Mouse (Mus musculus): ENCODE data around the gene Unc5c. TPM values are rescaled to one million over a fixed set of nuclear protein-coding genes. Genes with fewer than 3 reads are reported as not detected.

Unc5c gene
- polyA plus RNA-seq, 1 experiment: not detected

GRCm38 (mm10) chr3:141557072-141557471 lies 92.1 kb downstream of the Unc5c start:
- no peak for TF ChIP-seq GATA1 (IDR thresholded peaks at IDR 0.05; ENCODE audit: low read length)

- TF ChIP-seq GATA1 (IDR thresholded peaks at IDR 0.05; ENCODE audit: low read length): no peak
These were observed 110.2 kb downstream of the Unc5c start for GRCm38 (mm10) chr3:141575076-141575688.

- TF ChIP-seq GATA1 (IDR thresholded peaks at IDR 0.05; ENCODE audit: low read length): no peak
These were observed 112.4 kb downstream of the Unc5c start for GRCm38 (mm10) chr3:141577382-141577781.

GRCm38 (mm10) chr3:141581190-141581891 lies 116.3 kb downstream of the Unc5c start:
- no peak for TF ChIP-seq GATA1 (IDR thresholded peaks at IDR 0.05; ENCODE audit: low read length)

GRCm38 (mm10) chr3:141581892-141582214 lies 116.8 kb downstream of the Unc5c start:
- TF ChIP-seq GATA1 (IDR thresholded peaks at IDR 0.05; ENCODE audit: low read length): no peak

GRCm38 (mm10) chr3:141583180-141583579 lies 118.2 kb downstream of the Unc5c start:
- TF ChIP-seq GATA1 (IDR thresholded peaks at IDR 0.05; ENCODE audit: low read length): no peak

- no peak for TF ChIP-seq GATA1 (IDR thresholded peaks at IDR 0.05; ENCODE audit: low read length)
These were observed 124.5 kb downstream of the Unc5c start for GRCm38 (mm10) chr3:141589392-141590012.

- TF ChIP-seq GATA1 (IDR thresholded peaks at IDR 0.05; ENCODE audit: low read length): no peak
These were observed 128.2 kb downstream of the Unc5c start for GRCm38 (mm10) chr3:141593249-141593648.

- TF ChIP-seq GATA1 (IDR thresholded peaks at IDR 0.05; ENCODE audit: low read length): no peak
These were observed 129.1 kb downstream of the Unc5c start for GRCm38 (mm10) chr3:141594120-141594519.

- TF ChIP-seq GATA1 (IDR thresholded peaks at IDR 0.05; ENCODE audit: low read length): no peak
These were observed 130.1 kb downstream of the Unc5c start for GRCm38 (mm10) chr3:141595073-141595472.

GRCm38 (mm10) chr3:141596461-141596860 lies 131.4 kb downstream of the Unc5c start:
- TF ChIP-seq GATA1 (IDR thresholded peaks at IDR 0.05; ENCODE audit: low read length): no peak

GRCm38 (mm10) chr3:141596881-141597280 lies 131.9 kb downstream of the Unc5c start:
- no peak for TF ChIP-seq GATA1 (IDR thresholded peaks at IDR 0.05; ENCODE audit: low read length)

GRCm38 (mm10) chr3:141597974-141598373 lies 133.0 kb downstream of the Unc5c start:
- TF ChIP-seq GATA1 (IDR thresholded peaks at IDR 0.05; ENCODE audit: low read length): no peak

- TF ChIP-seq GATA1 (IDR thresholded peaks at IDR 0.05; ENCODE audit: low read length): no peak
These were observed 133.9 kb downstream of the Unc5c start for GRCm38 (mm10) chr3:141598936-141599335.

GRCm38 (mm10) chr3:141601072-141601549 lies 136.1 kb downstream of the Unc5c start:
- TF ChIP-seq GATA1 (IDR thresholded peaks at IDR 0.05; ENCODE audit: low read length): no peak

GRCm38 (mm10) chr3:141616718-141617117 lies 151.7 kb downstream of the Unc5c start:
- no peak for TF ChIP-seq GATA1 (IDR thresholded peaks at IDR 0.05; ENCODE audit: low read length)

- TF ChIP-seq GATA1 (IDR thresholded peaks at IDR 0.05; ENCODE audit: low read length): no peak
These were observed 153.7 kb downstream of the Unc5c start for GRCm38 (mm10) chr3:141618675-141619074.
